Mouse (Mus musculus) bone marrow macrophage, adult 2 months (primary cell): ENCODE results near the gene Trappc4. TPM values are rescaled to one million over a fixed set of nuclear protein-coding genes. Genes with fewer than 3 reads are reported as not detected.
"Not testable (repeated sequence)": the region's sequence is repeated elsewhere in the genome, so short reads cannot be mapped to it uniquely, and the experiment has no call there.

ENCODE experiments used
- H3K27ac ChIP-seq: 2 replicates; pipeline ENCODE4 v1.5.1; 2012; ENCODE audit warnings: low read depth, low read length; ENCODE audit not compliant: insufficient read depth
- H3K4me1 ChIP-seq: 2 replicates; pipeline ENCODE4 v1.6.1; 2012; ENCODE audit warnings: low read length; ENCODE audit not compliant: control insufficient read depth, insufficient read depth
- H3K4me3 ChIP-seq: 2 replicates; pipeline ENCODE4 v1.5.1; 2012; ENCODE audit warnings: mild to moderate bottlenecking, low read length, moderate library complexity; ENCODE audit not compliant: insufficient read depth
- CTCF ChIP-seq: IDR thresholded peaks from 2 replicates; pipeline ENCODE4 v1.5.1; 2012; ENCODE audit warnings: low read depth, mild to moderate bottlenecking, low read length, moderate library complexity
- POLR2A ChIP-seq: IDR thresholded peaks from 2 replicates; pipeline ENCODE4 v1.6.1; 2012; ENCODE audit warnings: mild to moderate bottlenecking, low read depth, low read length, borderline replicate concordance
- polyA plus RNA-seq: library from polyadenylated mRNA; stranded (reverse); fragments of >200 nt; gene quantifications from 2 replicates; pipeline ENCODE4 v1.2.4, GENCODE M21; 2012; ENCODE audit not compliant: missing spikeins, insufficient read depth, insufficient read length

Trappc4 gene
- polyA plus RNA-seq, 1 experiment, result 82.4 TPM

GRCm38 (mm10) chr9:44384596-44384995 is 22.8 kb downstream of the Trappc4 start:
- TF ChIP-seq POLR2A (no peak), CTCF (no peak)
- peaks cover 5% of the 10 kb centered on the region for H3K4me1 ChIP-seq

GRCm38 (mm10) chr9:44379862-44380261 is 27.5 kb downstream of the Trappc4 start:
- peaks cover 9% of the 10 kb centered on the region for H3K4me1 ChIP-seq
- H3K27ac ChIP-seq, result 0 out of 2 replicates have a peak overlapping the region, but pooled peaks have one; percentile 17
- TF ChIP-seq CTCF (no peak), POLR2A (no peak)
- peak overlapping the region; percentile 90 for H3K4me3 ChIP-seq

More at GRCm38 (mm10) chr9:44384596-44384995, 22.8 kb downstream of the Trappc4 start:
- no peak overlapping the region for H3K4me3 ChIP-seq
- H3K27ac ChIP-seq, result no peak overlapping the region

- TF ChIP-seq CTCF (no peak), POLR2A (no peak)
- Histone ChIP-seq H3K4me3 (peak within 1 kb of the TSS; percentile 96), H3K27ac (peak within 1 kb of the TSS; percentile 53), H3K4me1 (peaks cover 9% of the 10 kb centered on the region)
Measured at GRCm38 (mm10) chr9:44379054-44379834, 28.2 kb downstream of the Trappc4 start, which contains the start of gene Hyou1. Hyou1 (plus strand) TSS chr9:44379490.

- peaks cover 16% of the 10 kb centered on the region for H3K4me1 ChIP-seq
- H3K27ac ChIP-seq, result peak overlapping the region; percentile 53; the same call in 1 of the 2 replicates
Measured at GRCm38 (mm10) chr9:44378153-44378730, 29.2 kb downstream of the Trappc4 start.

GRCm38 (mm10) chr9:44377335-44377734 is 30.1 kb downstream of the Trappc4 start:
- H3K4me3 ChIP-seq, result not testable (repeated sequence)
- peaks cover 16% of the 10 kb centered on the region for H3K4me1 ChIP-seq

More at GRCm38 (mm10) chr9:44378153-44378730, 29.2 kb downstream of the Trappc4 start:
- peak overlapping the region; percentile 96 for H3K4me3 ChIP-seq
- TF ChIP-seq CTCF (no peak), POLR2A (no peak)

GRCm38 (mm10) chr9:44376141-44376540 is 31.3 kb downstream of the Trappc4 start:
- TF ChIP-seq CTCF, result no peak
- no peak for TF ChIP-seq POLR2A
- peaks cover 16% of the 10 kb centered on the region for H3K4me1 ChIP-seq
- H3K4me3 ChIP-seq, result no peak overlapping the region
- H3K27ac ChIP-seq, result no peak overlapping the region

More at GRCm38 (mm10) chr9:44377335-44377734, 30.1 kb downstream of the Trappc4 start:
- H3K27ac ChIP-seq, result not testable (repeated sequence)

GRCm38 (mm10) chr9:44373386-44373785 is 34.0 kb downstream of the Trappc4 start:
- Histone ChIP-seq H3K27ac (no peak overlapping the region), H3K4me1 (peaks cover 11% of the 10 kb centered on the region), H3K4me3 (no peak overlapping the region)
- TF ChIP-seq CTCF, result no peak
- TF ChIP-seq POLR2A, result no peak

- H3K4me3 ChIP-seq, result no peak overlapping the region
- no peaks in the 10 kb centered on the region for H3K4me1 ChIP-seq
- TF ChIP-seq CTCF, result peak; percentile 32; the same call in 1 of the 2 replicates
- no peak for TF ChIP-seq POLR2A
- H3K27ac ChIP-seq, result no peak overlapping the region
Measured at GRCm38 (mm10) chr9:44364480-44364879, 42.9 kb downstream of the Trappc4 start.

GRCm38 (mm10) chr9:44361931-44362330 is 45.5 kb downstream of the Trappc4 start:
- peak overlapping the region; percentile 88; the same call in 1 of the 2 replicates for H3K4me3 ChIP-seq
- H3K27ac ChIP-seq, result peak overlapping the region; percentile 55
- not testable (repeated sequence) for H3K4me1 ChIP-seq

- H3K27ac ChIP-seq, result peak within 1 kb of the TSS; percentile 94
- no peaks in the 10 kb centered on the region for H3K4me1 ChIP-seq
- TF ChIP-seq CTCF, result no peak
- 0 out of 2 replicates have a peak, but pooled peaks have one; percentile 40 for TF ChIP-seq POLR2A
- H3K4me3 ChIP-seq, result peak within 1 kb of the TSS; percentile 88
Measured at GRCm38 (mm10) chr9:44361190-44361917, 46.0 kb downstream of the Trappc4 start, which contains the start of gene Vps11. Vps11 (minus strand) TSS chr9:44361670.
